Mouse (Mus musculus): Measurements from ENCODE around the gene Dbnl. TPM values are rescaled to one million over a fixed set of nuclear protein-coding genes. Genes with fewer than 3 reads are reported as not detected.
"Not testable (repeated sequence)": the region's sequence is repeated elsewhere in the genome, so short reads cannot be mapped to it uniquely, and the experiment has no call there.

The Dbnl gene
- polyA plus RNA-seq, 1 experiment = 61.9 TPM

DNA sequence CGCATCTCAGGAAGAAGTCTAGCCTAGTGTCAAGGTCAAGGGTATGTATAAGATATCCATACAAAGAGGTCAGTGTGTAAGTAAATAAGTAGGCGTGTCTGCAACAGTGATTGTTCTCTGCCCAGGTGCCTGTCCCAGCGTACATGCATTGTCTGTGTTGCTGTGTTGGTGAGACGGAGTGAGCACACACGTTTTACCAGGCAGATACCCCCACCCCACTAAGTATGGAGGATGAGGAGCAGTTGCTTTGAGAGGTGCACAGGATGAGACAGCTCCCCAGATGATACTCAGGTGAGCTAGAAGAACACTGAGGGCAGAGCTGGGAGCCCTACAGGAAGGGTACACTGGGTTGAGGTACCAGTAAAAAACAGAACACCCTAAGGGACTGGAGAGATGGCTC is 15.9 kb downstream of the Dbnl start:
- TF ChIP-seq POLR2A (IDR thresholded peaks at IDR 0.05; ENCODE audit: borderline replicate concordance, low read depth, low read length) (no peak), CTCF (IDR thresholded peaks at IDR 0.05; ENCODE audit: low read depth, low read length) (no peak)
- H3K4me3 ChIP-seq (ENCODE audit: insufficient read depth, low read length) = no peak overlapping the region
- H3K27ac ChIP-seq (ENCODE audit: insufficient read depth, low read depth, low read length) = no peak overlapping the region
- peaks cover 13% of the 10 kb centered on the region for H3K4me1 ChIP-seq (ENCODE audit: control insufficient read depth, insufficient read depth, low read length)

DNA sequence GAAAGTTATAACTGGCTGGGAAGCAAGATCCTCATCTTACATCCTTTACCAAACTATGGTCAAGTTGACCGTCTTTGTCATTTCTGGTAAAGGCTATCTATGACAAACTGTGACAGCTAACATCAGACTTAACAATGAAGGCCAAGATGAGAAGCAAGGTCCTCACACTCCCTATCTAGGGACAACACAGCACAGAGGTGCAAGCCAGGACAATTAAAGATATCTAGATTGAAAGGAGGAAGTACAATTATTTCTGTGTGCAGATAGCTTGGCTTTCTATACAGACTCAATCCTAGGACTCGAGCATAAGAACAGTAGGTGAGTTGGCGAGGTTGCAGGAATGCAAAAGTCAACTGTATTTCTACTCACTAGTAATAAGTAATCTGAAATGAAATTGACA is 17.4 kb downstream of the Dbnl start:
- Histone ChIP-seq H3K4me3 (ENCODE audit: insufficient read depth, low read length) (no peak overlapping the region), H3K4me1 (ENCODE audit: control insufficient read depth, insufficient read depth, low read length) (peaks cover 13% of the 10 kb centered on the region), H3K27ac (ENCODE audit: insufficient read depth, low read depth, low read length) (no peak overlapping the region)
- TF ChIP-seq POLR2A (IDR thresholded peaks at IDR 0.05; ENCODE audit: borderline replicate concordance, low read depth, low read length) = no peak
- TF ChIP-seq CTCF (IDR thresholded peaks at IDR 0.05; ENCODE audit: low read depth, low read length) = no peak

DNA sequence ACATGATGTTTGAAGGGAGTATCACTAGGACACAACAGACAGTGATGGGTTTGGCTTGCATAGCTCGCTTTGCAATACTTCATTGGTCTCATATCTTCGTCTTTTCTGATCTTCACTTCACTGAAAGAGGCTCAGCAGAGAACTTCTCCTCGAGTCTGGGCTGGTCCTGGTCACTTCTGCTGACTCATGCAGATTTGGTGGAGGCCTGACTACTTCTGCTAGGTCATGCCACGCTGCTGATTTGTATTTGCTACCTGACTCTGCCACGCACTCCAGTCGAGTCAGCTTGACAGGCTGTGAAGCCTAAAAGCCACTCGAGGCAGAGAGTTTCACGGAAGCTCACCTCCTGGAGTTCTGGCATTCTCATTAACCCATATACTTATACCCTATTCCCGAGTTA is 19.7 kb downstream of the Dbnl start:
- H3K27ac ChIP-seq (ENCODE audit: insufficient read depth, low read depth, low read length) = no peak overlapping the region
- TF ChIP-seq POLR2A (IDR thresholded peaks at IDR 0.05; ENCODE audit: borderline replicate concordance, low read depth, low read length) (no peak), CTCF (IDR thresholded peaks at IDR 0.05; ENCODE audit: low read depth, low read length) (no peak)
- peaks cover under 1% of the 10 kb centered on the region; the same call in 1 of the 2 replicates for H3K4me1 ChIP-seq (ENCODE audit: control insufficient read depth, insufficient read depth, low read length)
- H3K4me3 ChIP-seq (ENCODE audit: insufficient read depth, low read length) = no peak overlapping the region

DNA sequence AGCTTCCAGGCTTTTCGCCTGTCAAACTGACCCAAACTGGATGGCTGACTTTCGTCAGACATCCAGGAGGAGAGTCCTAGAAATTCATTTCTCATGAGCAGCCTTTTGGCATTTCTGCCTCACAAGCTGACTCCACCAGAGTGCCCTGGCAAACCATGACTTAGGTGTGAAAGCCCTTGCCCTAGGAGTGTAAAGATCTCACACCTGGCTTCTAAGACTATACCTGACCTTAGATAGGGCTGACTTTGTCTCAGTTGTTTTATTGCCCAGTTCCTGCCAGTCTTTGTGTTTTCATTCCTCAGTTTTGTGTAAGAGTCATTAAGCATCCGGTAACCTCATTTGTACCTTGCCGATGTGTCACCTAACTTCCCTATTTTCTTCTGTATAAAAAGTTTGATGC is 21.2 kb downstream of the Dbnl start:
- not testable (repeated sequence) for H3K4me1 ChIP-seq (ENCODE audit: control insufficient read depth, insufficient read depth, low read length); H3K27ac ChIP-seq (ENCODE audit: insufficient read depth, low read depth, low read length); H3K4me3 ChIP-seq (ENCODE audit: insufficient read depth, low read length)

DNA sequence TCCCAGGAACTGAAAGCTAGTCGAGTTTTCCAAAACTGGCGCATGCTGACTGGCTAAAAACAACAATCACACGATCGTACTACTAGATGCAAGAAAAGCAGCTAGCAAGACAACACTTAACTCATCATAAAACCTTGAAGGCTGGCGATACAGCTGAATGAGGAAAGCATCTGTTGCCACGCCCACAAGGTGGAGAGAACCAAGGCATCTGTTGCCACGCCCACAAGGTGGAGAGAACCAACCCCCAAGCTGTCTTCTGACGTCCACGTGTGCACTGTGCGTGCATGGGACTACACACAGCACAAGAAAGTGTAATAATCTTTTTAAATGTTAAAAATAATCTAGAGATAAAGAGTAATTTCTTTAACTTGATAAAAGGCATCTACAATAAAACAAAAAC is 25.1 kb downstream of the Dbnl start:
- TF ChIP-seq CTCF (IDR thresholded peaks at IDR 0.05; ENCODE audit: low read depth, low read length) (no peak), POLR2A (IDR thresholded peaks at IDR 0.05; ENCODE audit: borderline replicate concordance, low read depth, low read length) (no peak)

DNA sequence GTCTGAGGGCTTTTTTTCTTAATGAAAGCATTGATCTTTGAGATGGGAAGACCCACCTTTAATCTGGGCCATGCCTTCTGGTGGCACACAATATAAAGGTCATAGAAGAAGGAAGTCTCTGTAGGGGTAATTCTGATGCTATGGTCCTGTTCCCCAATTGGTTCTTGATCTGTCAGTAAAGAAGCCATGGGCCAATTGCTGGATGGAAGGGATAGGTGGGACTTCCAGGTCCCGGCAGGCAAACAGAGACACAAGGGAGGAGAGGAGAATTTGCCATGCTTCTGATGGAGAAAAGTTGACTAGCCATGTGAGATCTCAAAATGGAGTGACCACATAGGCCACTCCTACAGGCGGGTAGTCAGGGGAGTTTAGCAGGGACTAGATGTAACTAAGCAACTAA is 30.9 kb downstream of the Dbnl start:
- no peak overlapping the region for H3K27ac ChIP-seq (ENCODE audit: insufficient read depth, low read depth, low read length)
- H3K4me1 ChIP-seq (ENCODE audit: control insufficient read depth, insufficient read depth, low read length) = no peaks in the 10 kb centered on the region
- TF ChIP-seq CTCF (IDR thresholded peaks at IDR 0.05; ENCODE audit: low read depth, low read length) = no peak
- TF ChIP-seq POLR2A (IDR thresholded peaks at IDR 0.05; ENCODE audit: borderline replicate concordance, low read depth, low read length) = no peak
- no peak overlapping the region for H3K4me3 ChIP-seq (ENCODE audit: insufficient read depth, low read length)

More for the DNA sequence above, 25.1 kb downstream of the Dbnl start:
- H3K4me1 ChIP-seq (ENCODE audit: control insufficient read depth, insufficient read depth, low read length) = no peaks in the 10 kb centered on the region
- no peak overlapping the region for H3K4me3 ChIP-seq (ENCODE audit: insufficient read depth, low read length)
- no peak overlapping the region for H3K27ac ChIP-seq (ENCODE audit: insufficient read depth, low read depth, low read length)

DNA sequence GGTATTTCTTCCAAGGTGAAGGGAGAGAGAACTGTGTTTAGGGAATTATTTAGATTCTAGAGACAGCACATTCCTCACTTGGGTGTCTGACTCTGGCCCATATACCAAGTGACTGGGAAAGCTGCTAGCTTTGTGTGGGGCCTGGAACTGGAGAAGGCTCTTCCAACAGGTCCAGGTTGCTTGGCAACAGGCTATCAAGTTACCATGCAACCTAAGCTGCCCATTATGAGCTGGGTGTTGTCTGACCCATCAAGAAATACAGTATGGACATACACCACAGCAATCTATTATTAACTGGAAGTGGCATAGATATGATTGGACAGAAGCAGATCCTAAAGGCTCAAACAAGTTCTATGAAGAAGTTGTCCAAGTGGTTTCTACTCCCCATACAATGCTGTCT is 37.1 kb downstream of the Dbnl start:
- no peak overlapping the region for H3K4me3 ChIP-seq (ENCODE audit: insufficient read depth, low read length)
- no peak for TF ChIP-seq CTCF (IDR thresholded peaks at IDR 0.05; ENCODE audit: low read depth, low read length)
- H3K27ac ChIP-seq (ENCODE audit: insufficient read depth, low read depth, low read length) = no peak overlapping the region
- H3K4me1 ChIP-seq (ENCODE audit: control insufficient read depth, insufficient read depth, low read length) = 0 out of 2 replicates have a peak, but pooled peaks cover 2% of the 10 kb centered on the region

DNA sequence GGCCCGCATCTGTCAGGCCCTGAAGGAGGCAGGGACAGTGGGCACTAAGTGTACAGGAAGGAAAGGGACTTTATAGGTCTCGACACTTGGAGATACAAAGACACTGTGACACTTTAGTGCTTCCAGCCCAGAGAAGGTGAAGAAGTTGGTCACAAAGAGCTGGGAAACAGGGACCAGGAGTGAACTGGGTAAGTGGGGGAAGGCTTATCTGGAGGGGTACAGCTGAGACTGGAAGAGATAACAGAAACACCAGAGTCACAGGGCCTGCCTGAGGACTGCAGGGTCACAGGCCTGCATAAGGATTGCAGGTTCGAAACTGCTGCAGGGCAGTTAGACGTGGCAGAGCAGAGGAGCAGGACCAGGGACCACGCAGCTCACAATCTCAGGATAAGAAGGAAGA is 39.6 kb downstream of the Dbnl start:
- Histone ChIP-seq H3K4me1 (ENCODE audit: control insufficient read depth, insufficient read depth, low read length) (0 out of 2 replicates have a peak, but pooled peaks cover 2% of the 10 kb centered on the region), H3K27ac (ENCODE audit: insufficient read depth, low read depth, low read length) (no peak overlapping the region), H3K4me3 (ENCODE audit: insufficient read depth, low read length) (no peak overlapping the region)
- TF ChIP-seq POLR2A (IDR thresholded peaks at IDR 0.05; ENCODE audit: borderline replicate concordance, low read depth, low read length) (no peak), CTCF (IDR thresholded peaks at IDR 0.05; ENCODE audit: low read depth, low read length) (no peak)

DNA sequence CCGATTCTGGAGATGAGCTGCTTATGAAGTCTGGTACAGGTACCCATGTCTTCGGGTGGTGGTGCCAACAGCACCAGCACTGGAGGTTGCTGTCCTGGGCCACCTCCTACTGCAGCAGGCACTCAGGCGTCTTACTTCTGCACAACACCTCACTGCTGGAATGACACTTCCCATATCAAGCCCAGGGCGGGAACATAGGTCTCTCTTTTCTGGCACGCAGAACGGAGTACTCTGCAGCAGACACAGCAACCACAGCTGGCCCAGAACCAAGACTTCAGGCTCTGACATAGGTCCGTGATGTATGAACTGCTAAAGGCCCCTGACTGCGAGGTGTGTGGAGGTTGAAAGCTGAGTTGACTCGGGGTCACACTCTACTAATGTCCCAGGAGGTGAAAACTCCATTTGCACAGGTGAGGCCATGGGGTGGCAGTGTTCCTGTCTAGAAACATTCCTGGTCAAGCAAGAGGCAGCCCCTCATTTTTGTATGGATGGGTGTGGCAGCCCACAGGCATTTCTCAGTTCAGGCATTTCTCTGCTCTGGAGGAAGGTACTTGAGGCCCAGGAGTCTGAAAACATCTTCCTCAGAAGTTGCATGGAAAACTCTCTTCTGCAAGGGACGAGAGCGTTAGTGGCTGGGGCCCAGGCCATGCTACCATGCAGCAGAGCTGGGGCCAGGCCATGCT is 40.4 kb downstream of the Dbnl start:
- H3K4me3 ChIP-seq (ENCODE audit: insufficient read depth, low read length) = no peak overlapping the region
- no peak overlapping the region for H3K27ac ChIP-seq (ENCODE audit: insufficient read depth, low read depth, low read length)
- TF ChIP-seq CTCF (IDR thresholded peaks at IDR 0.05; ENCODE audit: low read depth, low read length) (no peak), POLR2A (IDR thresholded peaks at IDR 0.05; ENCODE audit: borderline replicate concordance, low read depth, low read length) (no peak)
- 0 out of 2 replicates have a peak, but pooled peaks cover 2% of the 10 kb centered on the region for H3K4me1 ChIP-seq (ENCODE audit: control insufficient read depth, insufficient read depth, low read length)

DNA sequence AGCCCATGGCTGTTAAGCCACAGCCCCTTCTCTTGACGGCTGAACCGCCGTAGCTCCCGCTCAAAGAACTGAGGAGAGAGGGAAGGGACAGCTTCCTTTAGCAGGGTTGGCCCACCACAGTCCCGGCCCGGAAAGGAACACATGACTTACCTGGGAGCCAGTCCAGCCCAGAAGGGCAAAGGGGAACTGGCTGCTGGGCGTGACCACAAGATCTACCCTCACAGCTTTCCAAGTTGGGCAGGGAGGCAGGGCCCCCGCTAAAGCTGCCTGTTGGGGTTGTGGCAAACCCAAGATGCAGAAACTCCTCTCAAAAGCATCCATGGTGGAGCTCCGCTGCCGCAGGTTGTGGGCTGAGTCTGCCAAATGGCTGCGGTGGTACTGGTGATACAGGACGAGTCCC is 41.0 kb downstream of the Dbnl start:
- Histone ChIP-seq H3K27ac (ENCODE audit: insufficient read depth, low read depth, low read length) (no peak overlapping the region), H3K4me3 (ENCODE audit: insufficient read depth, low read length) (no peak overlapping the region), H3K4me1 (ENCODE audit: control insufficient read depth, insufficient read depth, low read length) (0 out of 2 replicates have a peak, but pooled peaks cover 2% of the 10 kb centered on the region)
- TF ChIP-seq CTCF (IDR thresholded peaks at IDR 0.05; ENCODE audit: low read depth, low read length) (no peak), POLR2A (IDR thresholded peaks at IDR 0.05; ENCODE audit: borderline replicate concordance, low read depth, low read length) (no peak)

DNA sequence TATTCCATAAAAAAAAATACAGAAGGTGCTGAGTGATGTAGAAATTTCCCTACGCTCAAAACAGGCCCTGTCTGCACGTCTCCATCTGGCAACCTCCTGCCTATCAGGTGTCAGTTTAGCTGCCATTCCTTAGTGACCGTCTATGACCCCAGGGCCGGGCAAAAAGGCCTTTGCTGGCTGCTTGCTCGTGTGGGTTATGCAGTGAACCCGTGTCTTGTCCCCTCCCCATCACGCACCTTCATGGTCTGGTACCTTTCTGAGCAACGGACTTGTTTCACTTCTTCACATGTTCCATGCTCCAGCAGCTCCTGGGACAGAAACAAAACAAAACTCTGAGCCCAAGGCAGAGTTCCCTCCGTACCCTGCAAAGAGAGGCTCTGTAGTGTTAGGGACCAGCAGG is 46.2 kb downstream of the Dbnl start:
- H3K4me1 ChIP-seq (ENCODE audit: control insufficient read depth, insufficient read depth, low read length) = peaks cover 6% of the 10 kb centered on the region; the same call in 1 of the 2 replicates
- no peak for TF ChIP-seq CTCF (IDR thresholded peaks at IDR 0.05; ENCODE audit: low read depth, low read length)
- no peak for TF ChIP-seq POLR2A (IDR thresholded peaks at IDR 0.05; ENCODE audit: borderline replicate concordance, low read depth, low read length)
- no peak overlapping the region for H3K27ac ChIP-seq (ENCODE audit: insufficient read depth, low read depth, low read length)
- H3K4me3 ChIP-seq (ENCODE audit: insufficient read depth, low read length) = no peak overlapping the region

Measured in bone marrow macrophage, adult 2 months (primary cell).